ENCODE assay signal across 29 mouse cellular contexts in genomic region chr10:20994021-20994420, GRCm38 (mm10). TPM values are rescaled to one million over a fixed set of nuclear protein-coding genes. Genes with fewer than 3 reads are reported as not detected.
DNase-seq lines count a peak whose midpoint lies in the region; ATAC-seq and TF ChIP-seq lines count a peak whose summit lies in the region.
"Had no signal": no experiment of that assay in that cellular context is flagged by ENCODE, and none has a peak within 500 bp of the region (broad histone marks: within the 10 kb centered on the region; RNA-seq: fewer than 3 reads in every experiment).

No protein-coding gene starts in this region.

- H3K27ac ChIP-seq in limb, embryonic 12.5 days: no peak overlapping the region
- no peak overlapping the region for H3K27ac ChIP-seq in limb, embryonic 10.5 days
- H3K27ac ChIP-seq in ES-Bruce4 (ENCODE audit: insufficient read depth, low read length): no peak overlapping the region
- H3K27ac ChIP-seq in midbrain, embryonic 13.5 days: no peak overlapping the region
- H3K27ac ChIP-seq: embryonic facial prominence, embryonic 12.5 days; forebrain, embryonic 10.5 days; hindbrain, embryonic 10.5 days; liver, embryonic 12.5 days had no signal

- no peak overlapping the region for H3K4me2 ChIP-seq in limb, embryonic 12.5 days
- H3K4me2 ChIP-seq in midbrain, embryonic 13.5 days (replicated peaks): no peak overlapping the region
- H3K4me2 ChIP-seq: embryonic facial prominence, embryonic 12.5 days; liver, embryonic 12.5 days had no signal

- H3K36me3 ChIP-seq in limb, embryonic 12.5 days: no peaks in the 10 kb centered on the region
- no peaks in the 10 kb centered on the region for H3K36me3 ChIP-seq in limb, embryonic 10.5 days
- no peaks in the 10 kb centered on the region for H3K36me3 ChIP-seq in ES-Bruce4 (ENCODE audit: control insufficient read depth, insufficient read depth, low read length, poor library complexity, severe bottlenecking)
- no peaks in the 10 kb centered on the region for H3K36me3 ChIP-seq in midbrain, embryonic 13.5 days
- H3K36me3 ChIP-seq: embryonic facial prominence, embryonic 12.5 days; forebrain, embryonic 10.5 days; hindbrain, embryonic 10.5 days; liver, embryonic 12.5 days had no signal

- no peaks in the 10 kb centered on the region for H3K9me3 ChIP-seq in limb, embryonic 12.5 days
- H3K9me3 ChIP-seq in limb, embryonic 10.5 days (replicated peaks): no peaks in the 10 kb centered on the region
- no peaks in the 10 kb centered on the region for H3K9me3 ChIP-seq in ES-Bruce4 (replicated peaks; ENCODE audit: control insufficient read depth, insufficient read depth, low read length, poor library complexity, severe bottlenecking)
- H3K9me3 ChIP-seq in midbrain, embryonic 13.5 days: no peaks in the 10 kb centered on the region
- H3K9me3 ChIP-seq: embryonic facial prominence, embryonic 12.5 days; forebrain, embryonic 10.5 days; hindbrain, embryonic 10.5 days; liver, embryonic 12.5 days; megakaryocyte, embryonic 14.5 days had no signal

- no peak overlapping the region for H3K4me3 ChIP-seq in limb, embryonic 12.5 days (replicated peaks)
- no peak overlapping the region for H3K4me3 ChIP-seq in limb, embryonic 10.5 days
- peak overlapping the region; percentile 20 for H3K4me3 ChIP-seq in ES-Bruce4 (ENCODE audit: low read depth, low read length)
- H3K4me3 ChIP-seq in midbrain, embryonic 13.5 days (replicated peaks): no peak overlapping the region
- H3K4me3 ChIP-seq: embryonic facial prominence, embryonic 12.5 days; forebrain, embryonic 10.5 days; hindbrain, embryonic 10.5 days; liver, embryonic 12.5 days; megakaryocyte, embryonic 14.5 days had no signal

- no peak for TF ChIP-seq CTCF in ES-Bruce4 (IDR thresholded peaks at IDR 0.05; ENCODE audit: low read depth, low read length)

- no peak for TF ChIP-seq POLR2A in ES-Bruce4 (IDR thresholded peaks at IDR 0.05; ENCODE audit: insufficient read depth, low read length)

- H3K4me1 ChIP-seq in limb, embryonic 12.5 days (replicated peaks): 0 out of 2 replicates have a peak, but pooled peaks cover 3% of the 10 kb centered on the region
- H3K4me1 ChIP-seq in limb, embryonic 10.5 days: no peaks in the 10 kb centered on the region
- H3K4me1 ChIP-seq in ES-Bruce4 (ENCODE audit: control insufficient read depth, insufficient read depth, low read length): no peaks in the 10 kb centered on the region
- peaks cover 8% of the 10 kb centered on the region for H3K4me1 ChIP-seq in midbrain, embryonic 13.5 days (replicated peaks)
- H3K4me1 ChIP-seq: embryonic facial prominence, embryonic 12.5 days; hindbrain, embryonic 10.5 days had no signal

- 0 out of 2 replicates have a peak overlapping the region, but pooled peaks have one; percentile 1 for H3K9ac ChIP-seq in limb, embryonic 12.5 days (replicated peaks)
- peak overlapping the region; percentile 48; the same call in 1 of the 2 replicates for H3K9ac ChIP-seq in ES-Bruce4 (ENCODE audit: low read depth, poor library complexity, severe bottlenecking)
- peak overlapping the region; percentile 16; the same call in 1 of the 2 replicates for H3K9ac ChIP-seq in midbrain, embryonic 13.5 days (replicated peaks)
- H3K9ac ChIP-seq: embryonic facial prominence, embryonic 12.5 days; liver, embryonic 12.5 days; liver, postnatal 0 days had no signal

- 83% methylated on average over 19 of the region's 19 CpGs for WGBS in limb, embryonic 12.5 days
- 80% methylated on average over 19 of the region's 19 CpGs for WGBS in limb, embryonic 10.5 days
- 83% methylated on average over 19 of the region's 19 CpGs for WGBS in midbrain, embryonic 13.5 days

- no peak for TF ChIP-seq EP300 in ES-Bruce4 (IDR thresholded peaks at IDR 0.05; ENCODE audit: insufficient read depth, low read depth, low read length)

- H3K27me3 ChIP-seq in limb, embryonic 12.5 days: no peaks in the 10 kb centered on the region
- H3K27me3 ChIP-seq in limb, embryonic 10.5 days (ENCODE audit: low read depth, poor library complexity, severe bottlenecking): no peaks in the 10 kb centered on the region
- no peaks in the 10 kb centered on the region for H3K27me3 ChIP-seq in ES-Bruce4 (ENCODE audit: control insufficient read depth, insufficient read depth, low read length, poor library complexity, severe bottlenecking)
- no peaks in the 10 kb centered on the region for H3K27me3 ChIP-seq in midbrain, embryonic 13.5 days
- H3K27me3 ChIP-seq: CH12.LX; embryonic facial prominence, embryonic 12.5 days; liver, embryonic 12.5 days; megakaryocyte, embryonic 14.5 days had no signal

- DNase-seq in limb, embryonic 10.5 days (ENCODE audit: low spot score): no peak
- DNase-seq in retina, postnatal 1 day: peak; percentile 23
- no peak for DNase-seq in retina, embryonic 14.5 days (ENCODE audit: low spot score)
- DNase-seq in lung, postnatal 10 days: no peak
- DNase-seq: adrenal gland, postnatal 25 days; cerebellum, adult 11-12 months; cerebellum, adult 9-11 months; embryo, embryonic 11 days; gastrocnemius, postnatal 10 days; heart, postnatal 14 days; kidney, adult 9 months; kidney, postnatal 14 days; layer of hippocampus, adult 9-11 months; liver, postnatal 0 days; lung, postnatal 4 days; right cerebral cortex, postnatal 14 days; spleen, adult 18-20 months had no signal

- no peak for ATAC-seq in limb, embryonic 12.5 days (ENCODE audit: insufficient number of reproducible peaks, insufficient read depth, low FRiP score, low TSS enrichment, low read depth)
- ATAC-seq in midbrain, embryonic 13.5 days: peak; percentile 50; the same call in 1 of the 2 replicates
- ATAC-seq in erythroid progenitor cell, adult 5-6 weeks (replicated peaks; ENCODE audit: low FRiP score, poor library complexity, severe bottlenecking): no peak
- ATAC-seq: forebrain, embryonic 16.5 days; intestine, postnatal 0 days; liver, embryonic 12.5 days; liver, postnatal 0 days had no signal

RNA-seq across cellular contexts. Expression of gene Ahi1, which starts 41.7 kb away (rescaled TPM):
- polyA plus RNA-seq in limb, embryonic 12.5 days (2016; fragmentation: Nextera tagmentation; extraction: Ambion mirVana): 12.0 and 12.5 TPM in 2 replicates
- polyA plus RNA-seq in limb, embryonic 10.5 days (2016; fragmentation: Nextera tagmentation; extraction: Ambion mirVana): 8.6 and 10.4 TPM in 2 replicates
- polyA plus RNA-seq in ES-Bruce4 (2011; ENCODE audit: insufficient read depth, insufficient read length, low read depth, missing spikeins): 11.2 and 12.7 TPM in 2 replicates
- polyA plus RNA-seq in midbrain, embryonic 13.5 days (2015; fragmentation: Nextera tagmentation; extraction: Ambion mirVana): 58.1 and 67.4 TPM in 2 replicates
- 29.9 and 50.7 TPM in 2 replicates for total RNA-seq in erythroid progenitor cell, adult 5-6 weeks (2015; ENCODE audit: low replicate concordance)
- total RNA-seq in erythroid progenitor cell, adult 5-6 weeks (2017; ENCODE audit: low replicate concordance): 32.0 and 37.4 TPM in 2 replicates
